Mouse (Mus musculus) stomach, postnatal 0 days (tissue): ENCODE measurements around the gene Clic6. TPM values are rescaled to one million over a fixed set of nuclear protein-coding genes. Genes with fewer than 3 reads are reported as not detected.
A peak's percentile ranks its signal among the peaks of the same experiment; 100 is the strongest.

Experiments
- ATAC-seq: fragments of 200-750 bp; cut with Nextera tagmentation; 2 replicates; pipeline ENCODE4 v1.8.0; 2017; ENCODE audit not compliant: low FRiP score, low TSS enrichment
- DNase-seq: peaks from one replicate; pipeline ENCODE4 v3.0.0-alpha.2; 2016; ENCODE audit warnings: low spot score
- H3K27ac ChIP-seq: fragments of 300-500 bp; sonication (generic); replicated peaks from 2 replicates; pipeline ENCODE4 v1.5.1; 2014; ENCODE audit warnings: mild to moderate bottlenecking, control low read depth
- H3K27me3 ChIP-seq: fragments of 300-500 bp; sonication (generic); 2 replicates; pipeline ENCODE4 v1.6.1; 2014; ENCODE audit warnings: low read length; ENCODE audit not compliant: control insufficient read depth, insufficient read depth
- H3K36me3 ChIP-seq: fragments of 300-500 bp; sonication (generic); 2 replicates; pipeline ENCODE4 v1.6.1; 2014; ENCODE audit warnings: low read length, mixed read lengths; ENCODE audit not compliant: control insufficient read depth, insufficient read depth
- H3K4me1 ChIP-seq: fragments of 300-500 bp; sonication (generic); replicated peaks from 2 replicates; pipeline ENCODE4 v1.6.1; 2014; ENCODE audit warnings: antibody characterized with exemption; ENCODE audit not compliant: control insufficient read depth, insufficient read depth
- H3K4me2 ChIP-seq: fragments of 300-500 bp; sonication (generic); replicated peaks from 2 replicates; pipeline ENCODE4 v1.6.1; 2014; ENCODE audit warnings: low read depth, mild to moderate bottlenecking, control low read depth, moderate library complexity
- H3K4me3 ChIP-seq: fragments of 300-500 bp; sonication (generic); 2 replicates; pipeline ENCODE4 v1.5.1; 2014; ENCODE audit warnings: low read depth, low read length, control low read depth
- H3K9ac ChIP-seq: fragments of 300-500 bp; sonication (generic); 2 replicates; pipeline ENCODE4 v1.6.1; 2014; ENCODE audit warnings: mild to moderate bottlenecking, low read length, control low read depth, mixed read lengths
- H3K9me3 ChIP-seq: fragments of 300-500 bp; sonication (generic); 2 replicates; pipeline ENCODE4 v1.6.1; 2016; ENCODE audit warnings: low read length; ENCODE audit not compliant: control insufficient read depth
- CTCF ChIP-seq: IDR thresholded peaks from 2 replicates; pipeline ENCODE4 v1.5.1; 2016; ENCODE audit warnings: antibody characterized with exemption, low read depth, mild to moderate bottlenecking, moderate library complexity
- EP300 ChIP-seq: optimal IDR thresholded peaks from 2 replicates; pipeline ENCODE3; 2016; ENCODE audit warnings: antibody characterized with exemption
- WGBS: fragments of 180-500 bp; shearing (Covaris S2); extraction: QIAGEN DNeasy Blood & Tissue Kit; methylation state at CpG from one replicate; pipeline ENCODE4 v1.1.7; 2014; 5-methylcytosine and 5-hydroxymethylcytosine counted together
- polyA plus RNA-seq: library from polyadenylated mRNA; unstranded; fragments of >200 nt; fragmentation: Nextera tagmentation; extraction: Ambion mirVana; gene quantifications from 2 replicates; pipeline ENCODE4 v1.2.1, GENCODE M21; 2015

Gene Clic6
- polyA plus RNA-seq, 1 experiment from 2014 or later, result 38.5 TPM

DNA sequence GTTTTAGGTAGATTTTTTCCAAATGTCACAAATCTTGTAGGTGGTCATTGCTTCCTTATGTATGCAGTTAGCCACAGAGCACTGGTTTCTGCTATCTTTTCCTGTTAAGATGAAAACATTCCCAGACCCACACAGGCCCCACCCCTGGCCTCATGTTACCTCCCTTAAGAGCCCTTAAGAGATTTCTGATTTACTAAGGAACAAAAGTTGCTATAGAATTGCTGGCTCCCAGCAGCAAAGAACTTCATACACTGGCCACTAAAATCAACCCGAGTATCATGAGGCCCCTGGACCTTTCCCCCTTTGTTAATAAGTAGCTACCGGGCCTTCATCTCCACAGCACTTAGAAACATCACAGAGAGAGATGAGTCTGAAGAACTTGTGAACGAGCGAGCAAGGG is 33.2 kb downstream of the Clic6 start:
- no peaks in the 10 kb centered on the region for H3K9me3 ChIP-seq
- H3K27ac ChIP-seq, result no peak overlapping the region
- H3K27me3 ChIP-seq, result no peaks in the 10 kb centered on the region
- no peak overlapping the region for H3K9ac ChIP-seq
- TF ChIP-seq CTCF, result no peak
- TF ChIP-seq EP300, result no peak
- no peak overlapping the region for H3K4me2 ChIP-seq
- H3K4me3 ChIP-seq, result no peak overlapping the region
- 57% methylated on average over 4 of the region's 4 CpGs for WGBS
- no peaks in the 10 kb centered on the region for H3K36me3 ChIP-seq
- no peaks in the 10 kb centered on the region for H3K4me1 ChIP-seq
- DNase-seq, result no peak
- no peak for ATAC-seq

DNA sequence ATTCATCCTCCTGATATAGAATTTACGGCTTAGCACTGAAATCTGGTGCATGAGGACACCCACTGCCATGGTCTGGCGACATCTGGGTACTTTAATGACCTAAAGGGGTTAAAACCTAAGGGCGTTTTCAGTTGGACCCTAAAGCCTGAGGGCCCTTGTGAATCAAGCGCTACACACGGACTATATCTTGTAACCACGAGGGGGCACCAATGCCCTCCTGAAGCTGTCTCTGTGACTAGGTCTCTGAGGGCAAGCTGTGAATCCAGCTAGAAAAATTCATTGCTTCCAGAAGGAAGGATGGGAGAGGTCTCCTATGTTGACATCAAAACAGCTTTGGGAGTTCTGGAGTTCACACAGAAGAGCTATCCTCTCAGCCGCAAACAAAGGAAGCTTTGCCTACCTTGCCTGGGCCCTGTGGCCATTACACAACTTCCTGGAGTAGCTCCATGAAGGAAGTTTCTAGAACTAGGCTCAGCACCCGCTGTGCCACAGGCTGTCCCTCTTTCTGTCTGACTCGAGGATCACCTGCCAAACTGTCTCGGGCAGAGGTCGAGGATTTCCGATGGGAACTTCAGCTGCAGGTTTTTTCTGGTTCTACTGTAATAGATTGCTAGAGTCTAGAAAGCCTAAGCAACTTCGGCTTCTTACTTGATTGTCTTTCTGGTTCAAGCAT is 34.4 kb downstream of the Clic6 start:
- no peak overlapping the region for H3K4me2 ChIP-seq
- no peak for TF ChIP-seq EP300
- TF ChIP-seq CTCF, result peak; percentile 81

GRCm38 (mm10) chr16:92523351-92523750 is 37.8 kb downstream of the Clic6 start:
- no peak for DNase-seq
- Histone ChIP-seq H3K4me1 (no peaks in the 10 kb centered on the region), H3K36me3 (no peaks in the 10 kb centered on the region), H3K27ac (no peak overlapping the region), H3K4me2 (no peak overlapping the region), H3K9me3 (no peaks in the 10 kb centered on the region), H3K4me3 (no peak overlapping the region), H3K27me3 (no peaks in the 10 kb centered on the region), H3K9ac (no peak overlapping the region)
- no peak for ATAC-seq
- TF ChIP-seq EP300 (no peak), CTCF (no peak)
- WGBS, result 67% methylated on average over 8 of the region's 8 CpGs

More for the DNA sequence above, 34.4 kb downstream of the Clic6 start:
- Histone ChIP-seq H3K27ac (no peak overlapping the region), H3K9ac (no peak overlapping the region), H3K27me3 (no peaks in the 10 kb centered on the region), H3K4me1 (no peaks in the 10 kb centered on the region), H3K36me3 (no peaks in the 10 kb centered on the region), H3K9me3 (no peaks in the 10 kb centered on the region), H3K4me3 (no peak overlapping the region)
- 53% methylated on average over 13 of the region's 13 CpGs for WGBS
- DNase-seq (peak; percentile 67), ATAC-seq (0 out of 2 replicates have a peak, but pooled peaks have one; percentile 24)

GRCm38 (mm10) chr16:92524651-92525050 is 39.1 kb downstream of the Clic6 start:
- Histone ChIP-seq H3K4me2 (no peak overlapping the region), H3K36me3 (no peaks in the 10 kb centered on the region), H3K27ac (no peak overlapping the region), H3K9ac (no peak overlapping the region), H3K4me1 (no peaks in the 10 kb centered on the region), H3K9me3 (no peaks in the 10 kb centered on the region), H3K4me3 (no peak overlapping the region), H3K27me3 (no peaks in the 10 kb centered on the region)
- 80% methylated on average over 8 of the region's 8 CpGs for WGBS
- TF ChIP-seq EP300, result no peak
- no peak for TF ChIP-seq CTCF
- ATAC-seq (no peak), DNase-seq (no peak)

DNA sequence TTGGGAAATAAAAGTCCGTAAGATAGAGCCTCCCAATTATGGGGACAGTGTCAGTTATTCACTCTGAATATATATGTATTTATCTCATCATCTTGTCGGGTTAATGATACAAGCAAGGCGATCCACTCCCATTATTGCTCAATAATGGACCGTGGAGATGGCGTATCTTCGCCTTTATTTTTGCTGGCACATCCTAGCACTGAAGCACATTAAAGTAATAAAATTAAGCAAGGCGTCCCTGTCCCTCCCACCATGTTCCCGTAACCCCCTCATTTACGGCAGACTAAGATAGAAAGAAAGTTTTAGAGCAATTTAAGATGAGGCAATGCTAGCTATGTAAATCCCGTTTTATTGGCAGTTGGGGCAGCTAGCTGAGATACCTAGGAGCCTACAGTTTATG is 40.4 kb downstream of the Clic6 start:
- Histone ChIP-seq H3K4me3 (no peak overlapping the region), H3K4me2 (no peak overlapping the region), H3K36me3 (no peaks in the 10 kb centered on the region), H3K9ac (no peak overlapping the region), H3K4me1 (no peaks in the 10 kb centered on the region), H3K9me3 (no peaks in the 10 kb centered on the region), H3K27me3 (no peaks in the 10 kb centered on the region), H3K27ac (no peak overlapping the region)
- ATAC-seq (no peak), DNase-seq (no peak)
- no peak for TF ChIP-seq CTCF
- TF ChIP-seq EP300, result no peak
- 84% methylated on average over 10 of the region's 10 CpGs for WGBS

DNA sequence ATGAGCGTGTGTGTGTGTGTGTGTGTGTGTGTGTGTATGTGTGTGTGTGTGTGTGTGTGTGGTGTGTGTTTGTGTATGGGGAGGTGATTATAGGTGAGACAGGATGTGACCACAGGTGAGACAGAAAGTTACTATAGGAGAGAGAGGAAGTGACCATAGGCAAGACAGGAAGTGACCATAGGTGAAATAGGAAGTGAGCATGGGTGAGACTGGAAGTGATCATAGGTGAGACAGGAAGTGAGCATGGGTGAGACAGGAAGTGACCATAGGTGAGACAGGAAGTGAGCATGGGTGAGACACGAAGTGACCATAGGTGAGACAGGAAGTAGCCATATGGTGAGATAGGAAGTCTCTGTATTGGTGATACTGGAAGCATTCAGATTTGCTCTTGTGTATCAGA is 49.7 kb downstream of the Clic6 start:
- Histone ChIP-seq H3K4me2 (no peak overlapping the region), H3K9me3 (no peaks in the 10 kb centered on the region), H3K36me3 (no peaks in the 10 kb centered on the region), H3K27ac (no peak overlapping the region), H3K9ac (no peak overlapping the region), H3K4me3 (no peak overlapping the region), H3K27me3 (no peaks in the 10 kb centered on the region), H3K4me1 (no peaks in the 10 kb centered on the region)
- no peak for DNase-seq
- no peak for ATAC-seq
- WGBS, result 89% methylated on average over 2 of the region's 2 CpGs
- TF ChIP-seq CTCF (no peak), EP300 (no peak)
